Comparison of ENCODE assay signal across 50 mouse cellular contexts in the genomic region with DNA sequence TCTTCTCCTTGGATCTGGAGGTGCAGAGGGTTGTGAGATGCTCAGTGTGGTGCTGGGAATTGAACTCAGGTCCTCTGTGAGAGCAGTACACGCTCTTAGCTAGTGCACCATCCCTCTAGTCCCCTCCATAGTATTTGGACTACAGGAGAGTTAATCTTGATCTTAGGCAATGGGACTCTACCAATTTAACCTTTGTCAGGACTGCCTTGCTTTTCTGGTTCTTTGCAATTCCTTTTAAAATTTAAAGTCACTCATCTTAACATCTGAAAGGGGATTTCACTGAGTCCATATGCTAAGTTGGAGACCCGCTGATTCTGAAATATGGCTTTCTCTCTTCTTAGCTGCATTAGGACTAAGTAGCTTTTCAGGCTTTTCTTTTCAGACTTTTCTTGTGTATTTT. TPM values are rescaled to one million over a fixed set of nuclear protein-coding genes. Genes with fewer than 3 reads are reported as not detected.
"Had no signal": no experiment of that assay in that cellular context is flagged by ENCODE, and none has a peak within 500 bp of the region (broad histone marks: within the 10 kb centered on the region; RNA-seq: fewer than 3 reads in every experiment).

No protein-coding gene starts in this region.

- ATAC-seq: hindbrain, embryonic 16.5 days; hindbrain, postnatal 0 days; inflammation-experienced regulatory T-cells, adult 6 months; intestine, embryonic 15.5 days; intestine, embryonic 16.5 days; intestine, postnatal 0 days had no signal

- H3K4me1 ChIP-seq: heart, embryonic 12.5 days; heart, embryonic 13.5 days; heart, embryonic 15.5 days; hindbrain, embryonic 15.5 days; intestine, embryonic 15.5 days had no signal

- H3K9ac ChIP-seq: heart, embryonic 12.5 days; heart, embryonic 13.5 days; heart, embryonic 15.5 days; hindbrain, embryonic 12.5 days; hindbrain, embryonic 13.5 days; hindbrain, embryonic 14.5 days; hindbrain, embryonic 15.5 days; intestine, embryonic 15.5 days; kidney, embryonic 15.5 days had no signal

- H3K9me3 ChIP-seq: heart, embryonic 12.5 days; heart, embryonic 13.5 days; heart, embryonic 15.5 days; hindbrain, embryonic 10.5 days; hindbrain, embryonic 12.5 days; hindbrain, embryonic 13.5 days; hindbrain, embryonic 15.5 days; intestine, embryonic 15.5 days; kidney, embryonic 15.5 days had no signal

- DNase-seq: heart, postnatal 10 days; heart, postnatal 14 days; heart, postnatal 36 days; heart, postnatal 4 days; kidney, adult 11 months; kidney, adult 18-20 months; kidney, adult 2 months; kidney, adult 8-10 months; kidney, adult 9 months; kidney, postnatal 10 days; kidney, postnatal 14 days; kidney, postnatal 25 days; kidney, postnatal 36 days; kidney, postnatal 4 days; layer of hippocampus, adult 9-11 months; layer of hippocampus, postnatal 36 days had no signal

- H3K36me3 ChIP-seq: heart, embryonic 12.5 days; heart, embryonic 13.5 days; heart, embryonic 15.5 days; hindbrain, embryonic 10.5 days; hindbrain, embryonic 12.5 days; hindbrain, embryonic 13.5 days; hindbrain, embryonic 15.5 days; intestine, embryonic 15.5 days; kidney, embryonic 15.5 days had no signal

- H3K27ac ChIP-seq: heart, embryonic 13.5 days; heart, embryonic 15.5 days; hindbrain, embryonic 10.5 days; hindbrain, embryonic 12.5 days; hindbrain, embryonic 13.5 days; hindbrain, embryonic 14.5 days; hindbrain, embryonic 15.5 days; hindbrain, postnatal 0 days; intestine, embryonic 15.5 days; kidney, embryonic 15.5 days; kidney, postnatal 0 days; left cerebral cortex, adult 2 months had no signal

- H3K4me3 ChIP-seq: heart, embryonic 12.5 days; heart, embryonic 13.5 days; heart, embryonic 15.5 days; hindbrain, embryonic 10.5 days; hindbrain, embryonic 12.5 days; hindbrain, embryonic 13.5 days; hindbrain, embryonic 15.5 days; intestine, embryonic 15.5 days; kidney, embryonic 15.5 days; left cerebral cortex, adult 2 months had no signal

- H3K27me3 ChIP-seq: heart, embryonic 12.5 days; heart, embryonic 13.5 days; heart, embryonic 15.5 days; hindbrain, embryonic 12.5 days; hindbrain, embryonic 13.5 days; hindbrain, embryonic 15.5 days; intestine, embryonic 15.5 days; kidney, embryonic 15.5 days had no signal

- H3K4me2 ChIP-seq: heart, embryonic 11.5 days; heart, embryonic 12.5 days; heart, embryonic 13.5 days; heart, embryonic 15.5 days; hindbrain, embryonic 12.5 days; hindbrain, embryonic 13.5 days; hindbrain, embryonic 14.5 days; hindbrain, embryonic 15.5 days; intestine, embryonic 15.5 days; kidney, embryonic 15.5 days had no signal

RNA-seq across cellular contexts. Expression of a gene that starts 59.8 kb away (rescaled TPM):
- total RNA-seq: heart, postnatal 10 days; heart, postnatal 14 days; heart, postnatal 25 days; heart, postnatal 36 days; heart, postnatal 4 days; hematopoietic stem cell, adult 5-6 weeks; hindbrain, postnatal 0 days; layer of hippocampus, adult 18-20 months; layer of hippocampus, adult 8-10 months; layer of hippocampus, postnatal 10 days; layer of hippocampus, postnatal 14 days; layer of hippocampus, postnatal 36 days; left cerebral cortex, adult 18-20 months; left cerebral cortex, adult 2 months; left cerebral cortex, adult 8-10 months had no signal
- polyA plus RNA-seq: heart, embryonic 11.5 days; heart, embryonic 12.5 days; heart, embryonic 13.5 days; heart, embryonic 14.5 days; heart, embryonic 15.5 days; heart, embryonic 16.5 days; heart, postnatal 0 days; hindbrain, embryonic 10.5 days; hindbrain, embryonic 11.5 days; hindbrain, embryonic 12.5 days; hindbrain, embryonic 13.5 days; hindbrain, embryonic 14.5 days; hindbrain, embryonic 15.5 days; hindbrain, postnatal 0 days; inflammation-experienced regulatory T-cells, adult 6 months; intestine, embryonic 14.5 days; intestine, embryonic 15.5 days; intestine, embryonic 16.5 days; intestine, postnatal 0 days; kidney, adult 2 months; kidney, embryonic 14.5 days; kidney, embryonic 15.5 days; kidney, embryonic 16.5 days; kidney, postnatal 0 days; large intestine, adult 2 months had no signal
